Mouse (Mus musculus) bone marrow, adult 2 months (tissue): ENCODE data around the gene Pex5.

Experiments
- CTCF ChIP-seq: fragments of 200-500 bp; IDR thresholded peaks from 2 replicates; pipeline ENCODE4 v1.5.1; 2011; ENCODE audit warnings: low read length, control low read depth; ENCODE audit not compliant: control insufficient read depth, insufficient read depth
- POLR2A ChIP-seq: fragments of 200-500 bp; IDR thresholded peaks from 2 replicates; pipeline ENCODE4 v1.6.1; 2011; ENCODE audit warnings: low read depth, mild to moderate bottlenecking, control low read depth, low read length, borderline replicate concordance; ENCODE audit not compliant: control insufficient read depth

- TF ChIP-seq POLR2A (no peak), CTCF (no peak)
These were observed 37.2 kb downstream of the Pex5 start for GRCm38 (mm10) chr6:124377494-124378255.
